Mouse (Mus musculus): Measurements from ENCODE around the gene Napa.

DNA sequence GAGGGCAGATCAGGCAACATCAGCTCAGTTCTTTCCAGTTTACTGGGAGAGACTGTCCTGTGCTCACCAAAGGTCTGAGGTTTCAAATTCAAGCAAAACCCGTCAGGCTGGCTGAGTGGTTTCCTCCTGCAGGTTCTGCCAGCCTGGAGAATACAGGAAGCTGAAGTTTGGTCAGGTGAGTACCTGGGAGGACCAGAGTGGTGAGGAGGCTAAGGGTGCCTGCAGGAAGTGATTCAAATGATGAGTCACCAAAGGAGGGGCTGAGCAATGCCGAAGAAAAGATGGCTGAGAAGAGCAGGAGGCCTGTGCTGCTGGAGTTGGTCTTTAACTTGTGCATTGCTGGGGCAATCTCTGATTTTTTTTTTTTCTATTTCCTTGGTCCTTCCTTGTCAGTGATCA is 41.1 kb upstream of the Napa start:
- no peak for TF ChIP-seq POLR2A (IDR thresholded peaks at IDR 0.05; ENCODE audit: control insufficient read depth, low read depth, low read length)
- TF ChIP-seq CTCF (IDR thresholded peaks at IDR 0.05; ENCODE audit: control insufficient read depth, insufficient read depth, insufficient replicate concordance, low read depth, low read length), result no peak

Measured in testis, adult 2 months (tissue).